Mouse (Mus musculus): Measurements from ENCODE around the gene Hoxc8.

GRCm38 (mm10) chr15:103002821-103003448, 12.5 kb downstream of the Hoxc8 start:
- TF ChIP-seq CTCF (IDR thresholded peaks at IDR 0.05; ENCODE audit: extremely low read depth, insufficient read depth, insufficient read length, insufficient replicate concordance) (no peak), POLR2A (IDR thresholded peaks at IDR 0.05; ENCODE audit: low read depth, low read length) (no peak)

Data from spleen, adult 2 months (tissue).